Mouse (Mus musculus): ENCODE data around the gene Trim47.
A peak's percentile ranks its signal among the peaks of the same experiment; 100 is the strongest.

Gene Trim47

GRCm38 (mm10) chr11:116127156-116127980 is at the start of gene Trim47:
Gene Trim47 (minus strand): TSS chr11:116127210.
- no peak for DNase-seq

GRCm38 (mm10) chr11:116176010-116176409 is 49.0 kb upstream of the Trim47 start:
- DNase-seq = no peak

GRCm38 (mm10) chr11:116174775-116175448 is 47.9 kb upstream of the Trim47 start:
- DNase-seq = no peak

GRCm38 (mm10) chr11:116171959-116172358 is 44.9 kb upstream of the Trim47 start:
- DNase-seq = no peak

- no peak for DNase-seq
These were observed 43.2 kb upstream of the Trim47 start for GRCm38 (mm10) chr11:116170003-116170800.

GRCm38 (mm10) chr11:116169214-116169613 is 42.2 kb upstream of the Trim47 start:
- DNase-seq = no peak

- DNase-seq = peak; percentile 93
These were observed 41.0 kb upstream of the Trim47 start, which contains the start of gene Fbf1 for GRCm38 (mm10) chr11:116167884-116168439. Gene Fbf1 (minus strand): TSS chr11:116168166.

GRCm38 (mm10) chr11:116167232-116167631 is 40.2 kb upstream of the Trim47 start:
- peak; percentile 6 for DNase-seq

GRCm38 (mm10) chr11:116163002-116163401 is 36.0 kb upstream of the Trim47 start:
- DNase-seq = no peak

- DNase-seq = peak; percentile 17
These were observed 35.1 kb upstream of the Trim47 start for GRCm38 (mm10) chr11:116162146-116162545.

GRCm38 (mm10) chr11:116161312-116161711 is 34.3 kb upstream of the Trim47 start:
- DNase-seq = no peak

GRCm38 (mm10) chr11:116150960-116151359 is 23.9 kb upstream of the Trim47 start:
- no peak for DNase-seq

GRCm38 (mm10) chr11:116149341-116149740 is 22.3 kb upstream of the Trim47 start:
- DNase-seq = no peak

- no peak for DNase-seq
These were observed 21.8 kb upstream of the Trim47 start for GRCm38 (mm10) chr11:116148761-116149221.

GRCm38 (mm10) chr11:116146294-116146985 is 19.4 kb upstream of the Trim47 start:
- DNase-seq = no peak

GRCm38 (mm10) chr11:116145481-116146293 is 18.7 kb upstream of the Trim47 start:
- DNase-seq = no peak

- DNase-seq = no peak
These were observed 16.5 kb upstream of the Trim47 start for GRCm38 (mm10) chr11:116143468-116143867.

GRCm38 (mm10) chr11:116142211-116142991 is 15.4 kb upstream of the Trim47 start:
- DNase-seq = no peak

- peak; percentile 90 for DNase-seq
These were observed 11.6 kb upstream of the Trim47 start, which contains the start of gene Mrpl38 for GRCm38 (mm10) chr11:116138468-116139138. Gene Mrpl38 (minus strand): TSS chr11:116138868.

GRCm38 (mm10) chr11:116138096-116138467 is 11.1 kb upstream of the Trim47 start:
- DNase-seq = no peak
